Mouse (Mus musculus) hindbrain, postnatal 0 days (tissue): ENCODE measurements around the gene Ctbp2. TPM values are rescaled to one million over a fixed set of nuclear protein-coding genes. Genes with fewer than 3 reads are reported as not detected.
A peak's percentile ranks its signal among the peaks of the same experiment; 100 is the strongest.

Experiments
- ATAC-seq: fragments of 200-750 bp; cut with Nextera tagmentation; 2 replicates; pipeline ENCODE4 v1.8.0; 2017; ENCODE audit warnings: mild to moderate bottlenecking, moderate TSS enrichment, moderate library complexity
- DNase-seq: peaks from one replicate; pipeline ENCODE4 v3.0.0-alpha.2; 2015; ENCODE audit warnings: low spot score
- H3K27ac ChIP-seq: fragments of 300-500 bp; sonication (generic); 2 replicates; pipeline ENCODE4 v1.5.1; 2014; ENCODE audit warnings: mild to moderate bottlenecking
- H3K27me3 ChIP-seq: fragments of 300-500 bp; sonication (generic); 2 replicates; pipeline ENCODE4 v1.6.1; 2014; ENCODE audit warnings: low read length, mixed read lengths; ENCODE audit not compliant: insufficient read depth
- H3K36me3 ChIP-seq: fragments of 300-500 bp; sonication (generic); 2 replicates; pipeline ENCODE4 v1.6.1; 2014; ENCODE audit warnings: low read length, mixed read lengths; ENCODE audit not compliant: insufficient read depth
- H3K4me1 ChIP-seq: fragments of 300-500 bp; sonication (generic); 2 replicates; pipeline ENCODE4 v1.6.1; 2014; ENCODE audit warnings: antibody characterized with exemption, low read length, mixed read lengths; ENCODE audit not compliant: insufficient read depth
- H3K4me2 ChIP-seq: fragments of 300-500 bp; sonication (generic); 2 replicates; pipeline ENCODE4 v1.6.1; 2014; ENCODE audit warnings: low read depth, mild to moderate bottlenecking, low read length, moderate library complexity, mixed read lengths
- H3K4me3 ChIP-seq: fragments of 300-500 bp; sonication (generic); 2 replicates; pipeline ENCODE4 v1.5.1; 2014; ENCODE audit warnings: low read length
- H3K9ac ChIP-seq: fragments of 300-500 bp; sonication (generic); replicated peaks from 2 replicates; pipeline ENCODE4 v1.6.1; 2014; ENCODE audit warnings: mild to moderate bottlenecking, low read length, moderate library complexity, mixed read lengths
- H3K9me3 ChIP-seq: fragments of 300-500 bp; sonication (generic); 2 replicates; pipeline ENCODE4 v1.6.1; 2016; ENCODE audit warnings: low read length, mixed read lengths
- CTCF ChIP-seq: IDR thresholded peaks from 2 replicates; pipeline ENCODE4 v1.5.1; 2016; ENCODE audit warnings: antibody characterized with exemption, control low read depth, low read depth
- WGBS: fragments of 180-500 bp; shearing (Covaris S2); extraction: QIAGEN DNeasy Blood & Tissue Kit; methylation state at CpG from one replicate; pipeline ENCODE4 v1.1.7; 2014; 5-methylcytosine and 5-hydroxymethylcytosine counted together
- polyA plus RNA-seq: library from polyadenylated mRNA; unstranded; fragments of >200 nt; fragmentation: Nextera tagmentation; extraction: Ambion mirVana; gene quantifications from 2 replicates; pipeline ENCODE4 v1.2.1, GENCODE M21; 2015
- total RNA-seq: library from RNA; depleted of rRNA; stranded (reverse); fragments of >200 nt; gene quantifications from 2 replicates; pipeline ENCODE4 v1.2.3, GENCODE M21; 2014

Gene Ctbp2
- total and polyA plus RNA-seq, 2 experiments from 2014 or later, result 39.6 to 89.0 TPM

GRCm38 (mm10) chr7:133124701-133125485 is 739 bp upstream of the Ctbp2 start:
- no peak for TF ChIP-seq CTCF
- Histone ChIP-seq H3K4me3 (peak overlapping the region; percentile 91), H3K27ac (peak overlapping the region; percentile 94; the same call in 1 of the 2 replicates), H3K27me3 (no peaks in the 10 kb centered on the region), H3K9me3 (0 out of 2 replicates have a peak, but pooled peaks cover 2% of the 10 kb centered on the region), H3K36me3 (no peaks in the 10 kb centered on the region), H3K9ac (peak overlapping the region; percentile 92; the same call in 1 of the 2 replicates), H3K4me1 (peaks cover 10% of the 10 kb centered on the region), H3K4me2 (peak overlapping the region; percentile 98)
- 21% methylated on average over 34 of the region's 34 CpGs for WGBS
- DNase-seq, result no peak
- no peak for ATAC-seq

- Histone ChIP-seq H3K9me3 (no peaks in the 10 kb centered on the region), H3K4me3 (peak within 1 kb of the TSS; percentile 91), H3K9ac (peak within 1 kb of the TSS; percentile 92), H3K4me1 (peaks cover 10% of the 10 kb centered on the region), H3K4me2 (peak within 1 kb of the TSS; percentile 98), H3K27me3 (no peaks in the 10 kb centered on the region), H3K36me3 (no peaks in the 10 kb centered on the region), H3K27ac (peak within 1 kb of the TSS; percentile 94)
- DNase-seq (peak; percentile 78), ATAC-seq (peak; percentile 76)
- WGBS, result 2% methylated on average over 40 of the region's 53 CpGs
- TF ChIP-seq CTCF, result no peak
These were observed 733 bp downstream of the Ctbp2 start, which contains the start of gene Fgfr2 for GRCm38 (mm10) chr7:133123244-133123998. Fgfr2 (minus strand) TSS chr7:133123350.

- H3K4me2 ChIP-seq, result peak overlapping the region; percentile 98
- peak overlapping the region; percentile 91 for H3K4me3 ChIP-seq
- DNase-seq (peak; percentile 72), ATAC-seq (no peak)
- H3K36me3 ChIP-seq, result no peaks in the 10 kb centered on the region
- WGBS, result under 1% methylated on average over 75 of the region's 102 CpGs
- H3K4me1 ChIP-seq, result peaks cover 14% of the 10 kb centered on the region
- peak overlapping the region; percentile 94 for H3K27ac ChIP-seq
- TF ChIP-seq CTCF, result no peak
- H3K9me3 ChIP-seq, result no peaks in the 10 kb centered on the region
- H3K27me3 ChIP-seq, result no peaks in the 10 kb centered on the region
- peak overlapping the region; percentile 92 for H3K9ac ChIP-seq
These were observed 1.5 kb downstream of the Ctbp2 start for GRCm38 (mm10) chr7:133122379-133123243.

GRCm38 (mm10) chr7:133121661-133122378 is 2.3 kb downstream of the Ctbp2 start:
- DNase-seq (peak; percentile 68), ATAC-seq (no peak)
- under 1% methylated on average over 64 of the region's 94 CpGs for WGBS
- peak overlapping the region; percentile 94 for H3K27ac ChIP-seq
- H3K4me2 ChIP-seq, result peak overlapping the region; percentile 98
- peak overlapping the region; percentile 91 for H3K4me3 ChIP-seq
- H3K36me3 ChIP-seq, result no peaks in the 10 kb centered on the region
- TF ChIP-seq CTCF, result no peak
- no peaks in the 10 kb centered on the region for H3K9me3 ChIP-seq
- peaks cover 16% of the 10 kb centered on the region for H3K4me1 ChIP-seq
- H3K9ac ChIP-seq, result peak overlapping the region; percentile 92
- no peaks in the 10 kb centered on the region for H3K27me3 ChIP-seq

- Histone ChIP-seq H3K9ac (peak overlapping the region; percentile 92), H3K9me3 (no peaks in the 10 kb centered on the region), H3K36me3 (no peaks in the 10 kb centered on the region), H3K4me1 (peaks cover 16% of the 10 kb centered on the region), H3K4me3 (peak overlapping the region; percentile 91), H3K4me2 (peak overlapping the region; percentile 98), H3K27ac (peak overlapping the region; percentile 94), H3K27me3 (no peaks in the 10 kb centered on the region)
- TF ChIP-seq CTCF, result no peak
- no peak for DNase-seq
- ATAC-seq, result no peak
- WGBS, result 4% methylated on average over 14 of the region's 14 CpGs
These were observed 3.0 kb downstream of the Ctbp2 start for GRCm38 (mm10) chr7:133121080-133121607.
